Mouse (Mus musculus) cerebellum, postnatal 36 days (tissue): Measurements from ENCODE around the gene Aak1.
A peak's percentile ranks its signal among the peaks of the same experiment; 100 is the strongest.
"Not testable (repeated sequence)": the region's sequence is repeated elsewhere in the genome, so short reads cannot be mapped to it uniquely, and the experiment has no call there.

Experiments
- DNase-seq, 2 experiments: peaks; one replicate each; pipeline ENCODE4 v3.0.0; 2021 to 2022; ENCODE audit warnings: mixed read lengths in 2 of 2

The Aak1 gene

DNA sequence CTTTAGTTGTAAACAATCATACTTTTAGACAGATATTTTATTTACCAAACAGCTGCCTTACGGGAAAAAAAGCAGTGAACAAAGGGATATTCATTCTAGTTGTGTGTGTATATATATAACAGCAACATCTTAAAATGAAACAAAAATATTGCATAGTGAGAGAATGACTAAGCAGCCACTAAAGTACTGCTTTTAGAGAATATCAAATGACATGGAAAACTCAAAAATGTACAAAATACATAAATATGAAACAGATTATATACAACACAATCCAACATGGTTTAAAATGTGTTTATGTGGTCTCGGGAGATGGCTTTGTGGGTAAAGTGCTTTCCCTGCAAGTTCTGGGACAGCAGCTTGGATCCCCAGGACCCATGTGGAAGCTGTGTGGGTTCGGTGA, 5.7 kb upstream of the Aak1 start:
- no peak for DNase-seq

DNA sequence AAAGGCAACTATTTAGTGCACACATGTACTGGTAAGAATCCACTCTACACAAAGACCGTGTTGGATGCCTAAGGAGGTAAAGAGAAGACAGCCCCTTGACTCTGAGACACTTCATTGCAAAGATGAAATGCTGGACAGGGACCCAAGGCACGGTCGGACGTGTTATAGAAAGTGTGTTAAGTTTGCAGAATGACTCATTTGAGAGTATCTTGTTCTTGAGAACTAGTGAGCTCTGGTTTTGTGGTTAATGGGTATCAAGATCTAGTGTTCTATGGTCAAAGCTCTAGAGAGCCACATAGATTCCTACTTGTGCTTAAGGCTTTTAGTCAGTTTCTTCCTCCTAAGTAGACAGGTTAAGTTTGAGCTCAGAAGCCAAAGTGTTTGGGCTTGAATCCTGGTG, 2.9 kb upstream of the Aak1 start:
- no peak for DNase-seq

DNA sequence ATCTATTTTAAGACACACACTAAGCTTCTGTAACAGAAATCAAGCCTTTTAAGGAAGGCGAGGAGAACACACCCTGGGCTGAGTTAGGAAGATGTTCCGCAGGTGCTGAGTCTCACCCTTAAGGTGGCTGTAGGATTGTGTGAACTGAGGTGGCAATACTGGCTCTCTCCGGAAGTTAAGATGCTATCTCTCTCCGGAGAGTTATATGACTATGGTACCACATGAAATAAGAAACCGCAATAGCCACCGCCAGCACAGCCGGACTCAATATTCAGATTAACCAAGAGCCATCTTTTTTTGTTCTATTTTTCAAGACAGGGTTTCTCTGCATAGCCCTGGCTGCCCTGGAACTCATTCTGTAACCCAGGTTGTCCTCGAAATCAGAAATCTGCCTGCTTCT, 1.5 kb upstream of the Aak1 start:
- no peak for DNase-seq

DNA sequence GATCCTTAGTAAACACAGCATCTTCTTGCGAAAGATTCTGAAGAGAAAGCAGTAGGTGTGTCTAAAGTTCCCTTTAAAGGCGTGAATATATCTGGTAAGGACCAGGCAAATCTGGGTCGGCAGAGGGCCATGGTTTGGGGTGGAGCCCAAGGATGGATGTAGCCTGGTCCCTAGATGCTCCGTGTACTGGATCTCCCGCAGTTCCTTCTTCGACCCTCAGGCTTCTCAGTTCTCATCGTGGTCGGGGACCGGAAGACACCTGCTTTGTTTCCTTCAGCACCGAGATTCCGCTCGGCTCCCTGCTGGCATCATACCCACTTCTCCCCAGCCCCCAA, 770 bp upstream of the Aak1 start:
- no peak for DNase-seq

DNA sequence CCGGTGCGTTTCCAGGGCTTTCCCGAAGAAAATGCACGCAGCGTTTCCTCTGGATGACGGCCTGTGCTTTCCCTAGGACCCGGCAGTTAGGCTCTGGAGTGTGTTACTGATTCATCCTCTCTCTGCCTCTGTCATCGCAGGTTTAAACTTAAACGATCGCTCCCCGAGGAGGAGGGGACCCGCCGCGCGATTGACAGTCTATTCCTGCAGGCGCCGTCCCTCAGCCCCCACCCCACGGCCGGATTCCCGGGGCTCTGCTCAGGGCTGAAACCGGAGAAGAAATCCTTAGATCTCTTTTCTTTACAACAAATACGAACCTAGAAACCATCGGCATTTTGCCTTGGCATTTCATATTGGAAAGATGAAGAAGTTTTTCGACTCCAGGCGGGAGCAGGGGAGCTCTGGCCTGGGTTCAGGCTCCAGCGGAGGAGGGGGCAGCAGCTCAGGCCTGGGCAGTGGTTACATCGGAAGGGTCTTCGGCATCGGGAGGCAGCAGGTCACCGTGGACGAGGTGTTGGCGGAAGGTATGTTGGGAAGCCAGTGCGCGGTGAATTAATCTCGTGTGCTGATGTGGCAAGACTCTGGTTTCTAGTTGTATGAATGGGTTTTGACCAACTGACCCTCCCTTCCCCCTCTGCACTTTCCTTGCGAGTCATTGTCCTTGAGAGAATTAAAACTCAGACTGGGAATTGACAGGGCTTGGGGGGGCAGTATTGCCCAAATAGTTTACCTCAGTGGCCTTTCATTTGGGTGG, 552 bp downstream of the Aak1 start:
- DNase-seq, result peak in 1 of 2 experiments; percentile 22

DNA sequence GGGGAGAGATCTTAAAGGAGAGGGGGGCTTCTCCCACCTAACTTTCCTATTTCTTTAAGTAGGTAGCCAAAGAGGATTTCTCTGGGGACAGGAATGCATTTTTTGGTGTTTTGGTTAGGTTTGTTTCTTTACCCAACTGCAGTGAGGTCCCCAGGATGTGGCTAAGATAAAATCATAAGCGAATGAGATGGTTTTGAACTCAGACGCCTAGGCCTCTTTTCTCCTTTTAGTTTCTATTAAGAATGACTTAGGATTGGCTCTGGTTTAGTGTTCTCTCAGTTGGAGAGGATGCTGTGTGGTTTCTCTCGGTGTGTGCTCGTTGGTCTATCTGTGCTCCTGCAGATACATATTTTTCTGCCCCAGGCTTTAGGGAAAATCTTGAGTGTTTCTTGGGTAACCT, 1.3 kb downstream of the Aak1 start:
- no peak for DNase-seq

DNA sequence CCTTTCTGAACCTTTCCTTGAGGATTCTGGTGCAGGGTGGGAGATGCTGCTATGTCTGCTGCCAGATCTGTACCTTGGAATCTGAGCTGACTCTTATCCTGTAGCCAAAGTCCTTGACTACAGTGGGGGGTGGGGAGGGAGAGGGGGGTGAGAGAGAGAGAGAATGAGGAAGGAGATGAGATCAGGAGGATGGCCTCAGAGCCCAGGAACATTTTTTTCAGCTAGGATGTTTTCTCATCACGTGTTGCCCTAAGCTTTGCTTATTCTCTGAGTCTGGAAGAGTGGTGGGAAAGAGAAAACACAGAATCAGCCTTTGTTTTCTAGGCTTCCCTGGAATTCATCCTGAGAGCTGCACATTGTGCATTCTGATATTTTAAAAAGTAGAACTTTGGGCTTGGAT, 2.2 kb downstream of the Aak1 start:
- DNase-seq, result no peak

DNA sequence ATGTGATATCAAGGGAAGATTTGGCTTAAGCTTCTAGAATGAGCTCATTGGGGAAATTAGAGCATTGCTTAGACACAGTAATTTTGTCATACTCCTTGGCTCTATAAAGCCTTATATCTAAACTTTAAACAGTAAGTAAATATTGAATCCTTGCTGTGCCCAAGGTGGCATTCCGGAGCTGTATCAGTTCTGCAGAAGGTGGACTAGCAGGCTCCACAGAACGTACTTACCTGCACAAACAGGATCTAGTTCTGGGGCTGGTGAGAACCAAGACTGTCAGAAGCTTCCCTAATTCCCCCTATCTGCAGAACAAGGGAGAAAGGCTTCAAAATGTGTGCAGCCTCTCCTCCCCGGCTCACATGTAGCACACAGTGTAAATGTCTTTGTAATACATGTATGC, 4.6 kb downstream of the Aak1 start:
- DNase-seq, result no peak

DNA sequence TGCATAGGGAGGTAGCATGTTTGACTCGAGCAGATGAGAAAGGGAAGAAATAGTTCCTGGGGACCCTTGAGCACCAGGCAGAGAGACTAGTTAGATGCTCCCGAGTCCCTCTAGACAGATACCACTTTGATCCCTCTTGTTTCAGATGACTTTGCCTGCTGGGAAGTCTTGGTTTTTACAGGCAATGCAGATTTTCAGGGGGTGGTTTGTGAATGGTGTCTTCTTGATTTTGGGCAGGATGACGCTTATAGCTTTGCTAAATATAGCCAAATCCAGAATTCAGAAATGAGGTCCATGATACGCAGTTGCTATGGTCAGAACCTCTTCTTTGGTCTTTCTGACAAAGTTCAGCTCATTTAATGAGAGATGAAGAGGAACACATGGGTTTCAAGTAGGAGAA, 5.6 kb downstream of the Aak1 start:
- no peak for DNase-seq

DNA sequence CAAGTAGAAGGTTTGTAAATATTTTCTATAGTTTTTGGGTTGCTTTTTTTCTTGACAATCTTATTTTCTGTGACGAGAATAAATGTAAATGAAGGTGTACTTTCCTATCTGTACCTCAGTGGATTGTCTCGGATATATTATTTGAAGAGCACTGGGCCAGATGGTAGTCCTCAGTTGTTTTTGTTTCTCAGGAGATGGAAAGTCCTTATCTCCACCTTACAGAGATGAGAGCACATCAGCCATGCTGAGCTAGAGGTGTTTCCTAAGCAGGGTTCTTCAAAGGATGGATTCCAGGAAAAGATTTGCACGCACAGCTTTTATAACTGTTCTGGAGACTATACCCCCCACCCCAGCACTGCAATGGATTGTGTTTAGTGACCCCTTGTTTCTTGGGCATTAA, 9.3 kb downstream of the Aak1 start:
- no peak for DNase-seq

DNA sequence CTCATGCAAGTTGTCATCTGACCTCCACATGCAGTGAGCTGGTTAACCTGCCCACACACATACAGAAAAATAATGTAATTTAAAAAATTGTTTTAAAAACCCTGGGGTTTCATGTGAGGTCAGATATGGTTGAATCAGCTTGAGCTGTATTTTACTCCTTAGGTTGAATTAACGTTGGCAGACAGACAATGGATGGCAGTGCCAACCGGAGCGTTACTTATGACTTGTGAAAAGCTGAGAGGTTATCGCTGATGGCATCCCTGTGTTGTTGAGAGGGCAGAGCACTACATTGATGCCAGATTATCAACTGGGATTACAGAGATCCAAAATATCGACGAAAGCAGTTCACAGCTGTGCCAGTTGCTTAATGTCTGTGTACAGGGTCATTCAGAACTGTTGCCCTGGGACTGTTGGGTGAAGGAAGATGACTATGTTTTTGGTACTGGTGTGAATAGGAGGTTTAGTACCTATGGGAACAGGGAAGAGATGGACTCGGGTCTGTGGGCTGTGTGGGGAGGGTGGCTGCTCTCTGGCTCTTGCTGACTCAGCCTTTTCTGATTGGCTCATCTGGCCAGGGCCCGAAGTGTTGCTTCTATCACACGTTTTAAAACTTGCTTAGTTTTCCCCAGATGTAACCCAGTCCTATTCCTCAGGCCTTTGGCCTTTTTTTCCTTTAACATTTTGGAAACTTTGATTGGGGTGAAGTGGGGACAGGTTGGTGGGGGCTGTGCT, 11.6 kb downstream of the Aak1 start:
- peak in 1 of 2 experiments; percentile 31 for DNase-seq

DNA sequence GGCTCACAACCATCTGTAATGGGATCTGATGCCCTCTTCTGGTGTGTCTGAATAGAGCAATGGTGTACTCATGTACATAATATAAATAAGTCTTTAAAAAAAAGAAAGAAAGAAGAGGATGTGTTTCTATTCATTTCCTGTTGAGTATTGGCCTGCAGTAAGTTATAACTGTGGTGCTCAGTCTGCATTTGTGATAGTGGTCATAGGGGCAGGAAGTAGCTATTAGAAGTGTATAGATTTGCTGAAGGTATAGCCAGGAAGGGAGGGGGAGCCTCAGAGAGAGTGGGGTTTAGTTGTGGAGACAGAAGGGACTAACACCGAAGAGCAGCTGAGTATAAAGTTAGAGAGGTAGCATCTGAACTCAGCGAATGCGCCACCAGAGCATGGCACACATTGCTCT, 15.0 kb downstream of the Aak1 start:
- DNase-seq, result no peak

DNA sequence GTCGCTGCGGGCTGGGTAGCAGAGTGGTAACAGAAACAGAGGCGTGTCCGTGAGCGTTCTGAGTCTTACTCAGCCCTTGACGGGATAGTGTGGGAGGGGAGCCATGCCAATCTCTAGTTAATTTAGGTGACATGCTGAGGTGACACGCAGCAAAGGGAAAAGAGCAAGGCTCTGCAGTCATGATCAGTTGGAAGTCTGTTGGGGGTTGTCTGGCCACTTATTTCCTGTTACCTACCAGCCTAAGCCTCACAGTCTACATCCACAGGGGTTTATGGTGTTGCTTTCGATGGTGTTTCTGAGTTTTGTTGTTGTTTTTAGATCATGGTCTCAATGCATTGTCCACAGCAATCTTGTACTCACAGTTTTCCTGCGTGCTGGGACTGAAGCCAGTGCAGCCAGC, 21.0 kb downstream of the Aak1 start:
- DNase-seq, result no peak

DNA sequence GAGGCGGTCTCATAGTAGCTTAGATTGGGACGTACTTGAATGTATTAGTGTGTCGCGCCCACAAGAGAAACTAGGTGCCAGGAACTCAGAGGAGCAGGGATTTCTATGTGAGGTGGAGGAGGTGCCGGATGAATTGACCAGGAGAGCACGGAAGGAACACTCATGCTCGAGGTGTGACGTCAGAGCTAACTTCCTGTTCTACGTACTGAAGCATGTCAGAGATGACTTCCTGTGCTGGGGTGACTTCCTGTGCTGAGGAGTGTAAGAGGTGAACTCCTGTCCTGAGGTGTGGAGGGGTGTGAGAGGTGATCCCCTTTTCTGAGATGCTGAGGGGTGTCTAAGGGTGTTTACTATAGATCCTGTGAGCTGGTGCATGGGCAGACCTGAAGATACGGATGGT, 22.5 kb downstream of the Aak1 start:
- no peak for DNase-seq

DNA sequence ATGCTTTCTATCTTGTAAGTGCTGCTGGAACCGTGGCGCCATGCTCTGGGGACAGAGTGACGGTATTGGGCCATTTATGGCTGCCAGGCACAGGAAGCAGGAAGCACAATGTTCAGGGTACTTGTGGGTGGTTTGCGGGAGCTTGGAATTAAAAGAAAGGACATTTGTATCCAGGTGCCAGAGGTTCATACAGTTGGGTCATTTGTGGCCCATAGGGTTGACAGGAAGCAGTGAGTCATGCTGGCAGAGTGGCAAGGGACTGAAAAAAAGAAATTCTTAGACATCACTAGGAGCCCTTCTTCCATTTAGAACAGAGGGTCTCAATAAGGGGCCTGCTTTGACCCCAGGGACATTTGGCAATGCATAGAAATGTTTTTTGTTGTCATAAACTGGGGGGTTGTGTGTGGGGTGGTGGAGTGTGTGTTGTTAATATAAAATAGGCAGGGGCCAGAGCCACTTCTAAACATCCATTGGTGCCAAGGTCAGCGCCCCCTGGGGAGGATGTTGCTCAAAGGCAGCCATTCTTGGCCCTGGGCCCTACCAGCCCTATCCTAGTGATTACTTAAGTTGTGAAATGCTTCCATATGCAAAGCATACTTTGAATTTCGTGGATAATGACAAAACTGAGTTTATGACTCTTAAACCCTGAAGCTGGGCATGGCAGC, 25.5 kb downstream of the Aak1 start:
- peak in 1 of 2 experiments; percentile 40 for DNase-seq

DNA sequence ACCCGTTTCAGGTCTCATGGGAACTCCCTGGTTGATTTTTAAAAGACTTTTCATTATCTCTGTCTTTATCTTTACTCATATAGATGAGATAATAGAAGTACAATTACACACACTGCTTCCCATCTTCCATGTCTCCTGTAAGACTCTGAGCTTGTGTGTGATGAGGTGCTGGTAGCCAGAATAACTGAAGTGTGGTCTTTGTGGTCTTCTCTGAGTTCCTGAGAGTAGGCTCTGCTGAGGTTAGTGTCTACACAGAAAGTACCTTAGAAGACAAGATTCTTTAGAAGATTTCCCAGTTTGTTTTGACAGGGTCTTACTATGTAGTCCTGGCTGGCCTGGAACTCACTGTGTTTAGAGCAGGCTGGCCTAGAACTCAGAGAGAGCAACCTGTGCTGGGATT, 27.1 kb downstream of the Aak1 start:
- no peak for DNase-seq

DNA sequence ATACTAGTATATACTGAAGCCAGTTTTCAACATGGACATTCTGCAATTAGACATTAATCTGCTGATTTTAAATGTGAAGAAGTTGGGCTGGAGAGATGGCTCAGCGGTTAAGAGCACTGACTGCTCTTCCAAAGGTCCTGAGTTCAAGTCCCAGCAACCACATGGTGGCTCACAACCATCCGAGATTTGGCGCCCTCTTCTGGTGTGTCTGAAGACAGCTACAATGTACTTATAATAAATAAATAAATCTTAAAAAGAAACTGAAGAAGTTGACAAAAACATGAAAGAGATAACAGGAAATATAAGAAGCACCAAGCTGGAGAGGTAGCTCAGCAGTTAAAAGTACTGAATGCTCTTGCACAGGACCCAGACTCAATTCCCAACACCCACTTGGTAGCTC, 29.3 kb downstream of the Aak1 start:
- DNase-seq, result not testable (repeated sequence)

DNA sequence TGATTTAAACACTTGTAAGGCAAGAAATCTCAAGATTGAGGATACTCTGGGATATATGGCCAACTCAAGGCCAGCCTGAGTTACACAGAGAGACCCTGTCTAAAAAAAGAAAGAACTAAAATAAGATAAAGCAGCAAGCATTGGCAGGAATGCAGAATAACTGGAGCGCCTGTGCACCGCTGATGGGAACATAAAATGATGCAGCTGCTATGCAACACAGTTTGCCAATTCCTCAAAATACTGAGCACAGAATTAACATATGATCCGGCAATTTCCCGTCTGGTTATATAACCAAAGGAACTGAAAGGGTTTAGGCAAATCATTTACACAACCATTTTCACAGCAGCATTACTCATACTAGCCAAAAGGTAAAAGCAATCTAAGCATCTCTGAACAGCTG, 30.0 kb downstream of the Aak1 start:
- DNase-seq, result peak in 1 of 2 experiments; percentile 35

DNA sequence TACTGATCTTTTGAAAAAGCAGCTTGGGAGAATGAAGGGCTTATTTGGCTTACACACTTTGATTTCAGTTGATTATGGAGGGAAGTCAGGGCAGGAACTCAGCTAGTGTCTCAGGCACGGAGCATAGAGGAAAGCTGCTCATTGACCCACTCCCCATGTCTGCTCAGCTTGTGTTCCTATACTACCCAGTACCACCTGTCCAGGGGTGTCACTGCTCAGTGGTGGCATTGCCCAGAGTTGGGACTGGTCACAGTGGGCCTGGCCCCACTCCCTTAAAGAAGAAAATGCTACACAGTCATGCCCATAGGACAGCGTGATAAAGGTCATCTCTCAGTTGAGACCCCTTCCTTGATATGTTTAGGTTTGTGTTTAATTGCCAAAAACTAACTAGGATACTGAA, 34.9 kb downstream of the Aak1 start:
- DNase-seq, result no peak

DNA sequence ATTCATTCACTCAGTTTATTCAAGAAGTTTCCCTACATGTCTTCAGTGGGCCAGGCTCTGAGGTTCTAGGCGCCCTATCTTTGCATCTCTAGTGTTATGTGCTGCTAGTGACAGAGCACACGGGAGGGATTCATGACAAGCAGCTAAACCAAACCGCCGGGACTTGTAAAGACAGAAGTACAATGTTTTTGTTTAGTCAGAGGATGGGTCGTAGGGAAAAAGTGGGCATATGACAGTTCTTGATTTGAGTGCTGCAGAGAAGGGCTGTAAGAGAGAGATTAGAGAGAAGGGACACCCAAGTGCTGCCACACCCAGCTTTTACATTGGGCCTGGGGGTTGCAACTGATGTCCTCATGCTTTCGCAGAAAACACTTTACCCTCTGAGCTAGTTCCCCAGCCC, 35.4 kb downstream of the Aak1 start:
- DNase-seq, result no peak

DNA sequence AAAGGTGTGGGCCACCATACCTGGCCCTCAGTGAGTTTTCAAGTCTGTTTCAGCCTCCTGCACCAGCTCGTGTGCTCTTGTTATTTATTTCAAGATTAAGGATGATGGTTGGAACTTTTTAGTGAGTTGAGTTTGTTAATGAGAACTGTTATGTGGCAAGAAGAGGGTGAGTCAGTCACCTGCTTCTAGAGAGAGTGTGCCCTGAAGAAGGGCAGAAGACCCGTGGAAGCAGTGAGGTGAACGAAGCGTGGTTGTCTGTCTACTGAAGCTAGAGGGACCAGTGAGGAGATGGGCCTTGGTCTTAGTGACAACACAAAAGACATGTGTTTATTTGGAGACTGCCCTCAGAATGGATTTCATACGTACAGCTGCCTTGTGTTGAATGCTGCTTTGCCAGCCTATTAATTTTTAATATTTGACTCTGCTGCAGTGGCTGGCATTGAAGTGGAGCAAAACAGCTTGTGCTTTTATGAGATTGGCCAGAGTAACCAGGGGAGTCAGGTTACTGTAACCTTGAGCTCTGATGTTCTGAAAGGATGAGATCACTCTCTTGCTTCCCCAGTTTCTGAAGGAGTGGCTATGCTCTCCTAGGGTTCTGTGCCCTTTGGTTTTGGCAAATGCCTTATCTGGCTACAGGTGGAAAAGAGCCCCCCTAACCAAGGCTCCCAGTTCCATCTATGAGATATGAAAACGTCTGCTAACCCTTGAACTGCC, 36.7 kb downstream of the Aak1 start:
- DNase-seq, result no peak

DNA sequence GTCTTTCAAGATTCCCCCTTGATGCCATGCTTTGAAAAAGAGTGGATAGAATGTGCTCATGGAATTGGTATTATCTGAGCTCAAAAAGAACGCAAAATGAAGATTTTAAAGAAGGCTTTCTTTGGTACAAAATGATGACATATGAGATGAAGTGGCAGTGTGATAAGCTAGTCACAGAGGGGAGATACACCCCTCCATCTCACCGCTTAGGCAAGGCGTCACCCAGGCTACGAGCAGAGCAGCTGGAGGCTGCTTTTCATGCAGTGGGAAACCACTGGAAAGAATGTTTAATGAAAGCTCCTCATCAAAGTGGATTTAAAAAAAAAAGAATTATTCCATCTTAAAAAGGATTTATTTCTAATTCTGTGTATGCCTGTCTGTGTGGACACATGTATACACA, 37.5 kb downstream of the Aak1 start:
- no peak for DNase-seq

DNA sequence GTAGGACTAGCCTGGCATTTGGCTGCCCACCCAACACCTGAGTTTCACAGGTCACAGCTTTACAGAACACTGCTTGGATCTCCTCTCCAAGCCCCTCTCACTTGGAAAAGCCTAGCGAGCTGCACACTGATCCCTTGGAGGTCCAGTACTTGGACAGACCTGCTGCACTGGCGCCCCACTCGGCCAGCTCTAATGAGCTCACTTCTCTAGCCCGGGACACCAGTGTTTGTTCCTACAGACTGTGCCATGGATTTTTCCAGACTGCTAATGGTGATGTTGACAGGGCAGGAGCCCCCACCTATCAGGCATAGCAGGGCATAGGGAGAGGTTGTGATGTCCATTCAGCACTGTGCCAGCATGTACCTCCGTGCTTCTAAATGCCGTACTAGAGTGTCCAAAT, 48.2 kb downstream of the Aak1 start:
- peak; percentile 41 to 54 for DNase-seq

DNA sequence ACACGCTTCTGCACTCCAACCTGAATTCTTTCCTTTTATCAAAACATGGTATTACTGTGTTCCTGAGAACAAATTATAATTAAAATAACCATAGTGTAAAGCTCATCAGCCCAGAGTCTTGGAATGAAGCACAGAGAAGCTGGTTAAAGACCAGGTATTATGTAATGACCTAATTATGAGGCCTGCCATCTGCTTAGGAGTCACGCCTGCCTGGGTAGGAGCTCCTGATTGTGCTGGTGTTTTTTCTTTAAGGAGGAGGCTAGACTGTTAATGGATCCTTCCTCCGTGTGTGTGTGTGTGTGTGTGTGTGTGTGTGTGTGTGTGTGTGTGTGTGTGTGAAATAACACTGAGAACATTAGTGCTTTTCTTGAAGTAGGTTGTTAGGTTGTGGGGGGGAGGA, 49.7 kb downstream of the Aak1 start:
- DNase-seq, result peak; percentile 47 to 54
